Mouse (Mus musculus) lung, embryonic 15.5 days (tissue): ENCODE results near the gene Chst12. TPM values are rescaled to one million over a fixed set of nuclear protein-coding genes. Genes with fewer than 3 reads are reported as not detected.

ENCODE experiments used
- ATAC-seq: fragments of 200-750 bp; cut with Nextera tagmentation; 2 replicates; pipeline ENCODE4 v1.8.0; 2017; ENCODE audit warnings: moderate number of reproducible peaks, borderline replicate concordance; ENCODE audit not compliant: low FRiP score, low TSS enrichment; ENCODE audit errors: extremely low read depth
- H3K27ac ChIP-seq: fragments of 300-500 bp; sonication (generic); 2 replicates; pipeline ENCODE4 v1.5.1; 2015; ENCODE audit warnings: moderate library complexity, mild to moderate bottlenecking, inconsistent platforms
- H3K27me3 ChIP-seq: fragments of 300-500 bp; sonication (generic); 2 replicates; pipeline ENCODE4 v1.6.1; 2015; ENCODE audit warnings: inconsistent platforms
- H3K36me3 ChIP-seq: fragments of 300-500 bp; sonication (generic); 2 replicates; pipeline ENCODE4 v1.6.1; 2015; ENCODE audit warnings: inconsistent platforms
- H3K4me1 ChIP-seq: fragments of 300-500 bp; sonication (generic); 2 replicates; pipeline ENCODE4 v1.6.1; 2015; ENCODE audit warnings: inconsistent platforms
- H3K4me2 ChIP-seq: fragments of 300-500 bp; sonication (generic); 2 replicates; pipeline ENCODE4 v1.6.1; 2015; ENCODE audit warnings: inconsistent platforms, mild to moderate bottlenecking, moderate library complexity
- H3K4me3 ChIP-seq: fragments of 300-500 bp; sonication (generic); 2 replicates; pipeline ENCODE4 v1.5.1; 2015; ENCODE audit warnings: mild to moderate bottlenecking, inconsistent platforms
- H3K9ac ChIP-seq: fragments of 300-500 bp; sonication (generic); 2 replicates; pipeline ENCODE4 v1.6.1; 2015; ENCODE audit warnings: inconsistent platforms
- H3K9me3 ChIP-seq: fragments of 300-500 bp; sonication (generic); 2 replicates; pipeline ENCODE4 v1.6.1; 2016; ENCODE audit warnings: inconsistent platforms
- WGBS: fragments of 180-500 bp; shearing (Covaris S2); methylation state at CpG from one replicate; pipeline ENCODE4 v1.1.7; 2015; 5-methylcytosine and 5-hydroxymethylcytosine counted together
- polyA plus RNA-seq: library from polyadenylated mRNA; unstranded; fragments of >200 nt; fragmentation: Nextera tagmentation; extraction: Ambion mirVana; gene quantifications from 2 replicates; pipeline ENCODE4 v1.2.1, GENCODE M21; 2015

Gene Chst12
- polyA plus RNA-seq, 1 experiment from 2014 or later = 21.4 TPM

GRCm38 (mm10) chr5:140565856-140566255 is 60.5 kb downstream of the Chst12 start:
- Histone ChIP-seq H3K36me3 (no peaks in the 10 kb centered on the region), H3K27ac (no peak overlapping the region), H3K4me2 (no peak overlapping the region), H3K4me1 (peaks cover 30% of the 10 kb centered on the region), H3K4me3 (no peak overlapping the region), H3K9me3 (no peaks in the 10 kb centered on the region), H3K9ac (no peak overlapping the region), H3K27me3 (no peaks in the 10 kb centered on the region)
- ATAC-seq = no peak
- 66% methylated on average over 6 of the region's 6 CpGs for WGBS

GRCm38 (mm10) chr5:140566271-140566670 is 60.9 kb downstream of the Chst12 start:
- H3K27me3 ChIP-seq = no peaks in the 10 kb centered on the region
- H3K4me2 ChIP-seq = no peak overlapping the region
- H3K4me3 ChIP-seq = no peak overlapping the region
- H3K4me1 ChIP-seq = peaks cover 30% of the 10 kb centered on the region
- H3K36me3 ChIP-seq = no peaks in the 10 kb centered on the region
- no peak for ATAC-seq
- H3K9me3 ChIP-seq = no peaks in the 10 kb centered on the region
- no peak overlapping the region for H3K27ac ChIP-seq
- H3K9ac ChIP-seq = no peak overlapping the region
- WGBS = 72% methylated on average over 4 of the region's 4 CpGs

- WGBS = 33% methylated on average over 11 of the region's 11 CpGs
- peak; percentile 63; the same call in 1 of the 2 replicates for ATAC-seq
Observed at GRCm38 (mm10) chr5:140567321-140567720, 62.0 kb downstream of the Chst12 start.

GRCm38 (mm10) chr5:140567751-140568150 is 62.4 kb downstream of the Chst12 start:
- H3K4me2 ChIP-seq = no peak overlapping the region
- no peaks in the 10 kb centered on the region for H3K27me3 ChIP-seq
- H3K36me3 ChIP-seq = no peaks in the 10 kb centered on the region
- no peak for ATAC-seq
- H3K9ac ChIP-seq = no peak overlapping the region
- H3K27ac ChIP-seq = no peak overlapping the region
- H3K4me3 ChIP-seq = no peak overlapping the region
- H3K9me3 ChIP-seq = no peaks in the 10 kb centered on the region
- peaks cover 31% of the 10 kb centered on the region for H3K4me1 ChIP-seq
- WGBS = 86% methylated on average over 5 of the region's 5 CpGs

More at GRCm38 (mm10) chr5:140567321-140567720, 62.0 kb downstream of the Chst12 start:
- H3K9me3 ChIP-seq = no peaks in the 10 kb centered on the region
- H3K4me3 ChIP-seq = no peak overlapping the region
- 0 out of 2 replicates have a peak overlapping the region, but pooled peaks have one; percentile 6 for H3K27ac ChIP-seq
- no peaks in the 10 kb centered on the region for H3K27me3 ChIP-seq
- no peaks in the 10 kb centered on the region for H3K36me3 ChIP-seq
- H3K4me2 ChIP-seq = no peak overlapping the region
- peaks cover 30% of the 10 kb centered on the region for H3K4me1 ChIP-seq
- H3K9ac ChIP-seq = no peak overlapping the region

GRCm38 (mm10) chr5:140568321-140568970 is 63.1 kb downstream of the Chst12 start:
- H3K27ac ChIP-seq = peak overlapping the region; percentile 39; the same call in 1 of the 2 replicates
- H3K4me1 ChIP-seq = peaks cover 32% of the 10 kb centered on the region
- no peaks in the 10 kb centered on the region for H3K36me3 ChIP-seq

GRCm38 (mm10) chr5:140569032-140569595 is 63.8 kb downstream of the Chst12 start:
- Histone ChIP-seq H3K9me3 (no peaks in the 10 kb centered on the region), H3K9ac (no peak overlapping the region), H3K4me1 (peaks cover 32% of the 10 kb centered on the region), H3K4me3 (no peak overlapping the region), H3K4me2 (no peak overlapping the region), H3K27me3 (no peaks in the 10 kb centered on the region), H3K27ac (no peak overlapping the region), H3K36me3 (no peaks in the 10 kb centered on the region)
- 81% methylated on average over 16 of the region's 16 CpGs for WGBS
- ATAC-seq = no peak

More at GRCm38 (mm10) chr5:140568321-140568970, 63.1 kb downstream of the Chst12 start:
- ATAC-seq = peak; percentile 16; the same call in 1 of the 2 replicates
- Histone ChIP-seq H3K27me3 (no peaks in the 10 kb centered on the region), H3K9ac (no peak overlapping the region), H3K9me3 (no peaks in the 10 kb centered on the region), H3K4me2 (peak overlapping the region; percentile 12; the same call in 1 of the 2 replicates), H3K4me3 (no peak overlapping the region)
- 37% methylated on average over 10 of the region's 10 CpGs for WGBS

- no peaks in the 10 kb centered on the region for H3K27me3 ChIP-seq
- no peak for ATAC-seq
- no peaks in the 10 kb centered on the region for H3K9me3 ChIP-seq
- no peak overlapping the region for H3K4me2 ChIP-seq
- H3K4me1 ChIP-seq = peaks cover 30% of the 10 kb centered on the region
- WGBS = 84% methylated on average over 13 of the region's 13 CpGs
- H3K4me3 ChIP-seq = no peak overlapping the region
- H3K27ac ChIP-seq = no peak overlapping the region
- H3K9ac ChIP-seq = no peak overlapping the region
- H3K36me3 ChIP-seq = no peaks in the 10 kb centered on the region
Observed at GRCm38 (mm10) chr5:140570223-140570870, 65.0 kb downstream of the Chst12 start.

- no peak overlapping the region for H3K4me3 ChIP-seq
- no peaks in the 10 kb centered on the region for H3K36me3 ChIP-seq
- ATAC-seq = no peak
- H3K4me1 ChIP-seq = peaks cover 28% of the 10 kb centered on the region
- H3K27ac ChIP-seq = 0 out of 2 replicates have a peak overlapping the region, but pooled peaks have one; percentile 3
- no peaks in the 10 kb centered on the region for H3K27me3 ChIP-seq
- H3K9me3 ChIP-seq = no peaks in the 10 kb centered on the region
- WGBS = 76% methylated on average over 4 of the region's 4 CpGs
- H3K4me2 ChIP-seq = no peak overlapping the region
- no peak overlapping the region for H3K9ac ChIP-seq
Observed at GRCm38 (mm10) chr5:140571201-140571600, 65.9 kb downstream of the Chst12 start.

GRCm38 (mm10) chr5:140571673-140572072 is 66.3 kb downstream of the Chst12 start:
- Histone ChIP-seq H3K4me2 (no peak overlapping the region), H3K9ac (no peak overlapping the region), H3K36me3 (no peaks in the 10 kb centered on the region), H3K4me1 (peaks cover 28% of the 10 kb centered on the region), H3K27ac (0 out of 2 replicates have a peak overlapping the region, but pooled peaks have one; percentile 3), H3K27me3 (no peaks in the 10 kb centered on the region), H3K9me3 (no peaks in the 10 kb centered on the region), H3K4me3 (no peak overlapping the region)
- ATAC-seq = no peak
- WGBS = 58% methylated on average over 10 of the region's 10 CpGs

GRCm38 (mm10) chr5:140572611-140573010 is 67.3 kb downstream of the Chst12 start:
- no peaks in the 10 kb centered on the region for H3K27me3 ChIP-seq
- 0 out of 2 replicates have a peak overlapping the region, but pooled peaks have one; percentile 40 for H3K27ac ChIP-seq
- 55% methylated on average over 6 of the region's 6 CpGs for WGBS
- no peak for ATAC-seq
- no peak overlapping the region for H3K9ac ChIP-seq
- no peak overlapping the region for H3K4me2 ChIP-seq
- H3K4me1 ChIP-seq = peaks cover 19% of the 10 kb centered on the region
- H3K36me3 ChIP-seq = no peaks in the 10 kb centered on the region
- no peaks in the 10 kb centered on the region for H3K9me3 ChIP-seq
- H3K4me3 ChIP-seq = no peak overlapping the region
